Mouse (Mus musculus) CH12.LX (cell line): ENCODE measurements around the gene Mbd6.

Experiments used
- CTCF ChIP-seq, 2 experiments: IDR thresholded peaks in 1 of 2; conservative IDR thresholded peaks in 1 of 2; 2 replicates each; pipeline ENCODE4 v1.5.1; 2011 to 2012; ENCODE audit warnings: low read depth in 2 of 2, low read length in 2 of 2, improper control_type of control experiment in 1 of 2, inconsistent platforms in 1 of 2, mild to moderate bottlenecking in 1 of 2, moderate library complexity in 1 of 2
- GABPA ChIP-seq: IDR thresholded peaks from 2 replicates; pipeline ENCODE4 v1.6.1; 2012; ENCODE audit warnings: low read depth, low read length, improper control_type of control experiment, inconsistent platforms; ENCODE audit not compliant: insufficient replicate concordance
- JUND ChIP-seq: conservative IDR thresholded peaks from 2 replicates; pipeline ENCODE4 v1.6.1; 2011; ENCODE audit warnings: low read depth, low read length, improper control_type of control experiment
- MAX ChIP-seq: IDR thresholded peaks from 2 replicates; pipeline ENCODE4 v1.6.1; 2011; ENCODE audit warnings: low read length, improper control_type of control experiment

DNA sequence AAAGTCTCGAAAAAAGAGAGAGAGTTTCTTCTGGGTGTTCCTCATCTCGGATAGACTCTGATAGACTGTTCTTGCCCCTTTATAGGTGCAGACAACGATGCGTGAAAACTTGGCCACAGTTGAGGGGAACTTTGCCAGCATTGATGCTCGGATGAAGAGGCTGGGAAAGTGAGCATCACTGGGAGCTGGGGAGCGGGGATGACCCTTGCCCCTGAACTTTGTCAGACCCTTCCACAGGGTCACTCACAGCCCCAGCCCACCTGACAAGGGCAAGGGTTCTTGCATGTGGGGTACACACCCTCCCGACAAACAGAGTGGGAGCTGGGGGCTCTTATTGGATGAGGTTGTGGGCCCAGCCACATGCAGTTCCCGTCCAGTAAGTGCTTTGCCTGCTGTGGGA is 7.5 kb downstream of the Mbd6 start:
- TF ChIP-seq JUND (no peak), CTCF (conservative IDR thresholded peaks at IDR 0.05 in 1 of 2, IDR thresholded peaks at IDR 0.05 in 1 of 2; ENCODE audit: low read depth in 2 of 2, low read length in 2 of 2) (no peak), MAX (no peak), GABPA (no peak)
